Mouse (Mus musculus) WW6 (cell line): ENCODE data around the gene Hist1h3b.
"Not testable (repeated sequence)": the region's sequence is repeated elsewhere in the genome, so short reads cannot be mapped to it uniquely, and the experiment has no call there.

Experiments used
- DNase-seq: peaks from one replicate; pipeline ENCODE4 v3.0.0-alpha.2; 2013; ENCODE audit warnings: low read depth, low spot score

Hist1h3b gene

GRCm38 (mm10) chr13:23752067-23752741, at the start of gene Hist1h3b:
Gene Hist1h3b (plus strand): TSS chr13:23752267.
- not testable (repeated sequence) for DNase-seq

- DNase-seq, result not testable (repeated sequence)
Observed at GRCm38 (mm10) chr13:23702801-23703200, 49.3 kb upstream of the Hist1h3b start.

DNA sequence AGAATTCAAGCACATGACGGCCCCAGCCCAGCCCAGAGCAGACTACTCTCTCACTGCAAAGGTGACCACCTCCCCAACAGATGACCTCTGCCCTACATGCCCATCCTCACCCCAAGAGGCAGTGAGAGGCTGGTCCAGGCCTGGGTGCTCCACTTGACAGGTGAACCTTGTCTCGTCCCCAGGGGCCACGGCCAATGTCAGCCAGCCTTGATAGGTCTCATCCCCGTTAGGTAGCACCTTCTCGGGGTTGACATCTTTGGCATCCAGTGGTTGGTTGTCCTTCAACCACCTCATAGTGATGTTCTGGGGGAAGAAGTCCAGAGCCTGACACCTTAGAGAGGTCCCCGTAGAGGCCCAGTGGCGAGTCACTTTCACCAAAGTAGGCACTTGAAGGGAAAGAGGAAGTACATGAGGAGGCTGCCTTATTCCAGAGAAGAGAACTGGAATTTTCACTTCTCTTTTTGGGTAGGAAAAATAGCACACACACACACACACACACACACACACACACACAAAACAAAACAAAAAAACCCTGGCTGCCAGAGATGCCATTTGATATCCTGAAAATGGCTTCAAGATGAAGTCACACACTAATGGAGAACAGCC, 46.2 kb upstream of the Hist1h3b start:
- no peak for DNase-seq

- DNase-seq, result no peak
Observed at GRCm38 (mm10) chr13:23706771-23707170, 45.3 kb upstream of the Hist1h3b start.

DNA sequence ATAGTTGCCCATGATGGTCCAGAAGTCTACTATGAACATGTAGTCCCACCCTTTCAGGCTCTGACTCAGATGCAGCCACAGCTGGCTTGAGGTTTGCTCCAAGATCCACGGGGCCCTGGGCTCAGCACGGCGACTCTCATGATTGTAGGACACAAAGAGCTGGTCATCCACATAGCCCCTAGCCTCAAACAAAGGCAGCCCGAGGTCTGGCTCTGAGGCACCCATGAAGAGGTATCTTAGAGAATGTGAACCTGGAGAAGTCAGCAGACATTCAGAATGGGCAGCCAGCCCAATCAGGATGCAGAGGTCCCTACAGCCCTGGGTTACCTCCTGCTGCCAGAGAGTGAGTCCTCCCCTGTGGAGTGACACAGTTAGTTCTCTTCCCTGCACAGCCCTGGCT, 44.0 kb upstream of the Hist1h3b start:
- DNase-seq, result no peak

DNA sequence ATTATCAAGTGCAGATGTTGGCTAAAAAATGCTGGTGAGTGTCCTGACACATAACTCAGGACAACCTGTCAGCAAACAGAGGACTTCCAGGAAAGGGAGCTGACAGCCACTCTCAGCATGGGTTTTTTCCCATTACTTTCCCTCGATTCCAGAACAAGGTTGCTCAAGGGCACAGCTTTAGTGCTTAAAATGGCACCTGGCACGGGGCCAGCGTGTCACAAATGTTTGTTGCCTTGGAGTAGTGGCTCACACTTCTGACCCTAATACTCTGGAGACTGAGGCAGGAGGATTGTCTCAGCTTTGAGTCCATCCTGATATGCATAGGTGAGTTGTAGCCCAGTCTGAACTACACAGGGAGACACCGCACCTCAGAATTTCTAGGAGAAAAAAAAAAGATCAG, 43.4 kb upstream of the Hist1h3b start:
- no peak for DNase-seq

DNA sequence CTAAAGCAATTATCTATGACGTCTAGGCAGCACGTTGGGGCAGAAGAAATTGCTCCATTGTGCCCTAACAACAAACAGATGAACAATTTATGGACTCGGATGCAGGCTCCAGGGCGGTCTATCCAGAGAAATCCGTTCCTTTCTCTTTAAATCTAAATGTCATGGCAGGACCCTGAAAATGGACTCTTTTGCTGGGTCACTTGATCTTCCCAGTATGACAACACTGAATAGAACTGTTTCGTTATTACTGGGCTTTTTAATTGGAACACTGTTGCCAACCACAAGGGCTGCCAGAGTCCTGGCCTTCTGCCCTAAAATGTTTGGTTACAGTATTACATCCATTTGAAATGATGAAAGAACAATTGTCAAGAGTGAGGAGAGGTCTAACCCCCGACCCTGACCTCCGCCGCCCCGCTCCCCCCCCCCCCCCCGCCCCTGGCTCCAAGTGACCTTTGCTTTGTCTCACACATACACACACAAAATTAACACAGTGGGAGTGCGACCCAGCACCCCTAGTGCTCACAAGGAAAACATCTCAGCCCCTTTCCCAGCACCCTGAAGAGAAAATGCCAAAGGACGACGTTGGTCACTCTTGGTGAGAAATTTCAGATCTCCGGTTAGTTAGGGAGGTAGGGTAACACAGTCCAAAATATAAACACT, 42.2 kb upstream of the Hist1h3b start:
- no peak for DNase-seq

GRCm38 (mm10) chr13:23710374-23711089, 41.5 kb upstream of the Hist1h3b start, which contains the start of gene Hfe:
Gene Hfe (minus strand): TSS chr13:23710854.
- peak; percentile 24 for DNase-seq

DNA sequence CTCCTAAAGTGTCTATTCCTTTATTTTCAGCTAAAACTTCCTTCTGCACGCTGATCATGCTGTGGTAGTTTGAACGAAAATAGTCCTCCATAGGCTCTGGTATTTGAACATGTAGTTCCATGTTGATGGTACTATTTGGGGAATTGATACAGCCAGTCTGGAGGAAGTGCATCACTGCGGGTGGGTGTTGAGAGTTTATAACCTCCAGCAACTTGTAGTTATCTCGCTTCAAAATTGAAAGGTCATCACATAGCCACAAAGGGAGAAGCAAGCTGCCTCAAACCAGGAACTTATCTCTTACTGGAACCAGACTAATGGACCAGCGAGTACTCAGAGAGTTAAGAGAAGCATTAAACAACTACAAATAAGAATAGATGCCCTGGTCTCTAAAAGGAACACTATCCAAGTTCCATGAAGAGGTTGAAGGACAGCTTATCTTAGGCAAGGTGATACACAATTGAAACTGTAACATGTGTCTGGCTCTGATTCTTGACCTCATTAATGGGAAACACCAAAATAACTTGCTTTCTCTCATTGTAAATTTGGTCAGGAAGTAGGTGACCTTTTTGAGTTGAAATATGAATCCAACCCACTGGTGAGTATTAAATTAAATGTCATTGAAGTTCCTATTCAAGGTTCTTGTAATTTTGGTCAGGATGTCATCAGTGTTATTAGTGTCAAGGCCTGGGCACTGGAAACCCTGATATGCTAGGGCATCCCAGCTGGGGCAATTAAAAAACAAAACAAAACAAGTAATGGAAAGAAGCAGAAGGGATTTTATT, 35.6 kb upstream of the Hist1h3b start:
- no peak for DNase-seq

- no peak for DNase-seq
Observed at GRCm38 (mm10) chr13:23717176-23717575, 34.9 kb upstream of the Hist1h3b start.

GRCm38 (mm10) chr13:23717593-23718245, 34.3 kb upstream of the Hist1h3b start:
- not testable (repeated sequence) for DNase-seq

DNA sequence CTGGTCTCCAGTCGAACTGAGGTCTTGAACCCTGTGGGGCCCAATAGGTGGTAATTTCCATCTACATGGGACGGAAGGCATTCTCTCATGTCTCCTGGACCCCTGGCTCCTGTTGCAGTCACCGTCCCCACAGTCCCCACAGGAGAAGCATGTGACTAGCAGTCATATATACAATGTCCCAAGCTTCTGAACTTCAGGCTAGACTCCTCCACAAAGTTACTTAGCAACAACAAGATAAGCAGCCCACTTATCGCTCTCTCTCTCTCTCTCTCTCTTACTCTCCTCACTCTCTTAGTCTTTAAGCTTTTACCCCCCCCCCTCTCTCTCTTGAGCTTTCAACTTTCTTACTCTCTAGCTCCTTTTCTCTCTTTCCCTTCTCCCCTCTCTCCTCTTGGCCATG, 27.8 kb upstream of the Hist1h3b start:
- no peak for DNase-seq

- no peak for DNase-seq
Observed at GRCm38 (mm10) chr13:23725213-23725612, 26.9 kb upstream of the Hist1h3b start.

DNA sequence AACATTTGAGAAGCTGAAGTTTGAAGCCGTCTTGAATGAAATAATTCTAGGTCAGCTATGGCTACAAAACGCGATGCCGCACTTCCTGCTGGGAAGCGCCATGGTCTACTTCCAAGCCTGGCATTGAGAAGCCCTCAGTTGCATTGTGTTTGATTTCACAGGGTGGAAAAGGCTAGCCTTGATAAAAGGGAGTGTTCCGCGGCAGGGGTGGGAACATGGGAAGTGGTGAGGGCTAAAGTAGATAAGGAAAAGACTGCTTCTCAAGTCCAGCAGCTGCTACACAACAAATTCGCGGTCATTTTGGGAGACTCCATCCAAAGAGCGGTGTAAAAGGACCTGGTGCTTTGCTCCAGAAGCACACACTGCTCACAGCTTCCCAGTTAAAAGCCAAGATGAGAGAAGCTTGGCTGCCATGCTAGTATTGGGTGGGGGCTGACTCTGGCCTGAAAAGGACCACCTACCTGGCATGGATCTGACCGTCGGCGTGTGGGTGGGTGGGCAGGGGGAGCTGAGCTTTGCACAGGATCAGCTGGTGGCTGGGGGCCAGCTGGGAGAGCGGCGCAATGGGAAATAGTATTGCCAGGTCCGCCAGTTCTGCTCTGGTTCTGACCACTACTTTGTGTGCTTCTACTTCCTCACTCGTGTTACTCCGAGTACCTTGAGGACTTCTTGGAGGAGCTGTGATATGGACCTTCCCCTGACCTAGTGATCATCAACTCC, 23.4 kb upstream of the Hist1h3b start:
- DNase-seq, result no peak

GRCm38 (mm10) chr13:23729192-23729525, 22.9 kb upstream of the Hist1h3b start:
- DNase-seq, result no peak

GRCm38 (mm10) chr13:23729706-23730105, 22.4 kb upstream of the Hist1h3b start:
- no peak for DNase-seq

DNA sequence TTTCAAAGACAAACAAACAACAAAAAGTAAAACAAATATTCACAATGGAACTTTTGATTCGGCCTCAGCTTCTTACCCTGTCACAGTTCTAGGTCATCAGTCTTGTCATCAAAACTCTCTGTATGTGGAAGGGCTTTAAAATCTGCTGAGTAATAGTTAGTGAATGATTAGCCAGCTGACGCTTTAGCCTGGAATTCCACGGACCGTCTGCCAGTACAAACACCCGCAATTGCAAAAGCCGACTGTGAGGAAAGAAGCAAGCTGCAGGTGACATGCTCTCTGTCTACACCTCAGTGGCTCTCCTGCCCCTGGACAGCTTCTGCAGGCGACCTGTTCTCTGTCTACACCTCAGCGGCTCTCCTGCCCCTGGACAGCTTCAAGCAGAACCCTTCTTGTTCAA, 21.6 kb upstream of the Hist1h3b start:
- DNase-seq, result no peak

GRCm38 (mm10) chr13:23732156-23732804, 19.8 kb upstream of the Hist1h3b start:
- no peak for DNase-seq

DNA sequence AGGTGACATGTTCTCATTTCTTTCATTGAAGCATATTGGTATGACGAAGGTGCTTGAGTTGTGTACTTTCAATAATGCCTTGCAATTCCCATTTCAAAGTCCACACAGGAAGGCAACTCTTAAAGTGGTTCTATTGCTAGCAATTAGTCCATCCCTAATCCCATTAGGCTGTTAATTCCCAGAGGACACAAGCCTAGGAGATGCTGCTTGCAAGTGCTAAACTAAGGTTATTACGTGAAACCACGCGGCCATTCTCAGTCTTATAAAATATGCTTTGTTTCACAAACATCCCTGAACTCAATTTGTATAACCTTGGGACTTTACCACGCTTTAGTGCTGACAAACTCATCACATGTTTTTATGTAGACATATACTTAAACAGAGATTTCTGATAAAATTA, 15.0 kb upstream of the Hist1h3b start:
- no peak for DNase-seq

GRCm38 (mm10) chr13:23738041-23738440, 14.0 kb upstream of the Hist1h3b start:
- DNase-seq, result no peak
